ENCODE assay signal across 8 mouse cellular contexts in the genomic region with DNA sequence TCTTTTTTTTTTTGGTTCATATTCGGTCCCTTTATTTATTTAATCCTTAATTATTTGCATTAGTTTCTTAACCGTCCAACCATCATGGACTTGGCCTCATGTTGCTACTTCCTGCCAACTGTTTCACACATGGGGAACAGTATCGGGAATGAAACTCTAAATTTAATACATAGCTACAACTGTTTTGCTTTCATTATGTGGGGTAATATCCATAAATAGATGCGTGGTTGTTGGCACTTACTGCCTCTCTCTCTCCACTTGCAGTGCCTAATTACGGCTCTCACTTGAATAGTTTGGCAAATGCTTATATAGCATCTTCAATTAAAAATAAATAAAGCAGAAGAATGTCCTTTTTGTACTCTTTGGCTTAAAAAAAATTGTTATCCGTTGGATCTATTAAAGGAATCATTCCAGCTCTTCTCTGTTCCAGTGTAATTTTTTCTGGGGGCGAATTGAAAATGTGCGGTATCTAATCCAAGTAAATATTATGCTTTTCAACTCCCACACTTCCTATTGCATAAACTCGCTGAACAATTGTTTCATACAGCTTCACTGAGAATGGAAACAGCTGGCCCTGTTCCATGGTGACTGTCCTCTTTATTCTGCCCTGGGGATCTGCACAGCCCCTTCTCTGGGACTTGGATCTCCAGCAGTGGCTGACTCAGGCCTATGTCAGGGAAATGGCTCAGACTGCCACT.
DNase-seq lines count a peak whose midpoint lies in the region; ATAC-seq and TF ChIP-seq lines count a peak whose summit lies in the region.
"Had no signal": no experiment of that assay in that cellular context is flagged by ENCODE, and none has a peak within 500 bp of the region (broad histone marks: within the 10 kb centered on the region; RNA-seq: fewer than 3 reads in every experiment).

No protein-coding gene starts in this region.

- no peak for ATAC-seq in activated CD4-positive, CD25-positive, alpha-beta regulatory T cell, adult 4 months

- TF ChIP-seq POLR2A in embryonic fibroblast, embryonic 13.5 days (IDR thresholded peaks at IDR 0.05; ENCODE audit: low read depth, low read length) = no peak

- H3K27ac ChIP-seq in embryonic fibroblast, embryonic 13.5 days (ENCODE audit: insufficient read depth, low read length) = peak overlapping the region; percentile 64
- H3K27ac ChIP-seq: midbrain, embryonic 12.5 days had no signal

- no peak overlapping the region for H3K4me3 ChIP-seq in embryonic fibroblast, embryonic 13.5 days (ENCODE audit: insufficient read depth, low read length)
- H3K4me3 ChIP-seq: midbrain, embryonic 12.5 days had no signal

- peaks cover 5% of the 10 kb centered on the region for H3K4me1 ChIP-seq in embryonic fibroblast, embryonic 13.5 days (ENCODE audit: control insufficient read depth, insufficient read depth, low read length)

- peak; percentile 36 for DNase-seq in kidney, postnatal 14 days
- no peak for DNase-seq in kidney, adult 9 months
- DNase-seq in heart, adult 18-20 months = peak; percentile 70 to 77
- peak; percentile 15 to 45 for DNase-seq in layer of hippocampus, postnatal 14 days (ENCODE audit: low spot score in 2 of 2)
- DNase-seq in right cerebral cortex, postnatal 4 days = peak; percentile 6

- no peak for TF ChIP-seq CTCF in embryonic fibroblast, embryonic 13.5 days (IDR thresholded peaks at IDR 0.05; ENCODE audit: borderline replicate concordance, insufficient read depth, low read length)
